Mouse (Mus musculus): ENCODE measurements at regions not wholly inside any gene's neighbourhood (a gene's known extent, or its start where the extent isn't known, plus 50 kb on each side); places are given as distances from the start of the nearest gene placed in this dataset.

DNA sequence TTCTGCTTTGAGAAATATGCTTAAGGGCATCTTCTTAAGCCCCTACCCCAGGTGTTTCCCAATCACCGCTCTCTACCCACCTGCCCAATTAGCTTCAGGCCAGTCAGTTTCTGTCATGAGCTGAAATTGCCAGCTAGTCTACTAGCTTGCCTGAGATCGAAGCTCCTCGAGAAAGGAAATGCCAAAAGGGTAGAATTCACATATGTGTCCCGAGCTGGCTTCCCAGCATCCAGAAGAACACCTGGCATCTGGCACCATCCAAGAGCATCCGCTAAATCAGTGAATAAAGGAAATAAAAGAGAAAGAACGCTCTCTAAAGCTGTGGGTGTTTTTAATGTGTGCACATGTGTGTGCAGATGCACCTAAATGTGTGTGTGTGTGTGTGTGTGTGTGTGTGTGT is 1474.7 kb upstream of the Gm6569 start:
- TF ChIP-seq POLR2A (IDR thresholded peaks at IDR 0.05; ENCODE audit: borderline replicate concordance, extremely low read depth, low read depth, low read length) (no peak), CTCF (IDR thresholded peaks at IDR 0.05; ENCODE audit: insufficient read depth, low read length) (no peak)

Measured in lung, adult 2 months (tissue).